Mouse (Mus musculus) CH12.LX (cell line): ENCODE data around the gene Pitpnm2.

Source experiments
- CTCF ChIP-seq, 2 experiments: IDR thresholded peaks in 1 of 2; conservative IDR thresholded peaks in 1 of 2; 2 replicates each; pipeline ENCODE4 v1.5.1; 2011 to 2012; ENCODE audit warnings: low read depth in 2 of 2, low read length in 2 of 2, improper control_type of control experiment in 1 of 2, inconsistent platforms in 1 of 2, mild to moderate bottlenecking in 1 of 2, moderate library complexity in 1 of 2
- EP300 ChIP-seq: IDR thresholded peaks from 2 replicates; pipeline ENCODE4 v1.6.1; 2011; ENCODE audit warnings: low read length, improper control_type of control experiment
- HCFC1 ChIP-seq: IDR thresholded peaks from 2 replicates; pipeline ENCODE4 v1.6.1; 2012; ENCODE audit warnings: low read depth, mild to moderate bottlenecking, inconsistent platforms, low read length, improper control_type of control experiment
- JUN ChIP-seq: IDR thresholded peaks from 2 replicates; pipeline ENCODE4 v1.6.1; 2011; ENCODE audit warnings: low read depth, mild to moderate bottlenecking, low read length, improper control_type of control experiment, moderate library complexity; ENCODE audit not compliant: insufficient read depth
- JUND ChIP-seq: conservative IDR thresholded peaks from 2 replicates; pipeline ENCODE4 v1.6.1; 2011; ENCODE audit warnings: low read depth, low read length, improper control_type of control experiment
- MAZ ChIP-seq: IDR thresholded peaks from 2 replicates; pipeline ENCODE4 v1.6.1; 2012; ENCODE audit warnings: low read depth, mild to moderate bottlenecking, inconsistent platforms, low read length, improper control_type of control experiment, moderate library complexity
- MEF2A ChIP-seq: IDR thresholded peaks from 2 replicates; pipeline ENCODE4 v1.6.1; 2014; ENCODE audit warnings: low read depth, mild to moderate bottlenecking, inconsistent platforms, low read length, improper control_type of control experiment, borderline replicate concordance
- MYC ChIP-seq: IDR thresholded peaks from 2 replicates; pipeline ENCODE4 v1.6.1; 2011; ENCODE audit warnings: low read depth, mild to moderate bottlenecking, improper control_type of control experiment, low read length
- POLR2A ChIP-seq: IDR thresholded peaks from 2 replicates; pipeline ENCODE4 v1.6.1; 2011; ENCODE audit warnings: low read depth, mild to moderate bottlenecking, improper control_type of control experiment, low read length
- USF1 ChIP-seq: IDR thresholded peaks from 2 replicates; pipeline ENCODE4 v1.6.1; 2014; ENCODE audit warnings: low read depth, mild to moderate bottlenecking, inconsistent platforms, low read length, improper control_type of control experiment
- ZC3H11A ChIP-seq: IDR thresholded peaks from 2 replicates; pipeline ENCODE4 v1.6.1; 2012; ENCODE audit warnings: low read depth, mild to moderate bottlenecking, inconsistent platforms, low read length, improper control_type of control experiment

DNA sequence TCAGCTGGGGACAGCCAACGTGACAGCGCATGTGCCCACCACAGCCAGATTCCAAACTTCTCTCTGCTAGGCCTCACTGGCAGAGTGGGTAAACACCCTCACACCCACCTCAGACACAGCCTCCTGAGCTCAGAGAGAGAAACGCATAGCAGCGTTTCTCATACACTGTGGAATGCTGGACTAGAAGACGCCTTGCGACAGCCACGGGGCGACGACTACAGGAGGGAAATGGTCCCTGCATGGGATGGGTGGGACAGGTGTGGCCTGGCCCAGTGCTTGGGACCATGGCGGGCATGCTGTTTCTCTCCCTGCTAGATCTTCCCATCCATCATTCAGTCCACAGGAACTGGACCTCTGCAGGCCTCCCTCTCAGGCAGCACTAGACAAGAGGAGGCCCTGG is 167.1 kb downstream of the Pitpnm2 start:
- TF ChIP-seq EP300 (no peak), MAZ (no peak), JUND (no peak), MYC (no peak), CTCF (conservative IDR thresholded peaks at IDR 0.05 in 1 of 2, IDR thresholded peaks at IDR 0.05 in 1 of 2; ENCODE audit: low read depth in 2 of 2, low read length in 2 of 2) (no peak), HCFC1 (no peak), POLR2A (no peak), ZC3H11A (no peak), JUN (no peak), MEF2A (no peak), USF1 (no peak)
